Mouse (Mus musculus): ENCODE data around the gene Map3k7. TPM values are rescaled to one million over a fixed set of nuclear protein-coding genes. Genes with fewer than 3 reads are reported as not detected.

Gene Map3k7
- total RNA-seq (2021) = 10 to 100 TPM; 40.4 to 41.0 TPM
- long read RNA-seq, experiment 1, full-length matches to known transcripts = 21 of 30 reads
- long read RNA-seq, experiment 1, partial matches to known transcripts = 1 of 30 reads
- long read RNA-seq, experiment 1, other reads (novel, unspliced or antisense) = 8 of 30 reads
- long read RNA-seq, experiment 2, full-length matches to known transcripts = 58 of 72 reads
- long read RNA-seq, experiment 2, partial matches to known transcripts = 9 of 72 reads
- long read RNA-seq, experiment 2, other reads (novel, unspliced or antisense) = 5 of 72 reads

- peak; percentile 95 to 97 for DNase-seq (ENCODE audit: low spot score in 2 of 2)
Observed at GRCm38 (mm10) chr4:31963354-31964193, at the start of gene Map3k7. Map3k7 (plus strand) TSS chr4:31964097.

- no peak for DNase-seq (ENCODE audit: low spot score in 2 of 2)
Observed at GRCm38 (mm10) chr4:31915114-31915513, 48.8 kb upstream of the Map3k7 start.

GRCm38 (mm10) chr4:31918717-31919116, 45.2 kb upstream of the Map3k7 start:
- DNase-seq (ENCODE audit: low spot score in 2 of 2) = no peak

- no peak for DNase-seq (ENCODE audit: low spot score in 2 of 2)
Observed at GRCm38 (mm10) chr4:31922215-31922614, 41.7 kb upstream of the Map3k7 start.

DNA sequence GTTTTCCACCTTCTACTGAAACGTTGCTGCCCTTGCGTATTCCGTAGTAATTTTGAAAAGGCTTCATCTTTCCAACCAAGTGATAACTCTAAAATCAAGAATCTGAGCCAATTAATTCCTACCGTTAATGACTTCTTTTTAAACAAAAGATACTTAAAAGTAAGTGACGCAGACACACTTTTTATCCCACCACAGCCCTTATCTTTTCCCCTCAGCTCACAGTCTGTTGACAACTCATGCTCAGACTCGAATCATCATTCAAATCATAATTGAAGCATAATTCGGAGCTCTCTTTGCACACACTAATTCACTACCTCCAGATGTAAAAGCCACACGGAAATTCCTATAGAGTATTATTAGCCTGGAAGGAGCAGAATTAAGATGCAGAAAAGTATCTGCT, 40.5 kb upstream of the Map3k7 start:
- no peak for DNase-seq (ENCODE audit: low spot score in 2 of 2)

GRCm38 (mm10) chr4:31924301-31925185, 39.4 kb upstream of the Map3k7 start:
- DNase-seq (ENCODE audit: low spot score in 2 of 2) = no peak

GRCm38 (mm10) chr4:31933171-31933570, 30.7 kb upstream of the Map3k7 start:
- DNase-seq (ENCODE audit: low spot score in 2 of 2) = no peak

- no peak for DNase-seq (ENCODE audit: low spot score in 2 of 2)
Observed at GRCm38 (mm10) chr4:31935831-31936306, 28.0 kb upstream of the Map3k7 start.

DNA sequence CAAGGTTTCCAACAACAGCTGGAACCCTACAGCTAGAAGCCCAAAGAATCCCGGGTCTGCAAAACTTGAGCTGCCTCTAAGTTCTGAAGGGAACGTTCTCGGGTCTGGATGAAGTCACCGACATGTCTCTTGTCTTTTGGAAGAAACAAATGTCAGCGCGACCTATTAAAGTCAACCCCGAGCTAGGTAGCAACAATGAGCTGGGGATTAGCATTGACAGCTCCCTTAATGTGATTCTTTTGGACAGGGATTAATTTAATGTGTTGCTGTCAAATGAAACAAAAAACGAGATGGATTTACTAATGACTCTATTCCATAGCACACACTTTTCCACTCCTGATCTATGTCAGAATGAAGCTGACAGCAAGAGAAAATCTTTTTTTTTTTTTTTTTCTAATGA, 27.5 kb upstream of the Map3k7 start:
- no peak for DNase-seq (ENCODE audit: low spot score in 2 of 2)

DNA sequence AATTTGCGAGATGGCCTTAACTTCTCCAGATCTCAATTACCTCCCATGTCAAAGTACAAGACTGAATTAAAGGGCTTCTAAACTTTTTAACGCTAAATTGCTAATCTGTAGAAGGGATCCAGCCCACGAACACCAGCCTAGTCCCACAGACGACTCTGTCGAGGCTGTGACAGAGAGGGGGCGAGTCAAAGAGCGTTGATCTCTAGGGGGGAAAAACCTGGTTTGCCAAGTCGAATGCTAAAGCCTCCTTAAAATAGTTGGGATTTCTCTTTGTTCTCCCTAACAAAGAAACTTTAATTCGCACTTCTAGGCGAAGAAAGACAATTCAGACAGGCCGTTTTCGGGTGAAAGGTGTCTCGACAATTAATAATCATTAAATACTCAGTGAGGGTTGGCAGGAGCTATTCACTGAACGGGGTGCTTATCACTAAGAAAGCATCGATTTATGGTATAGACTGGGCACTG, 27.0 kb upstream of the Map3k7 start:
- DNase-seq (ENCODE audit: low spot score in 2 of 2) = no peak

DNA sequence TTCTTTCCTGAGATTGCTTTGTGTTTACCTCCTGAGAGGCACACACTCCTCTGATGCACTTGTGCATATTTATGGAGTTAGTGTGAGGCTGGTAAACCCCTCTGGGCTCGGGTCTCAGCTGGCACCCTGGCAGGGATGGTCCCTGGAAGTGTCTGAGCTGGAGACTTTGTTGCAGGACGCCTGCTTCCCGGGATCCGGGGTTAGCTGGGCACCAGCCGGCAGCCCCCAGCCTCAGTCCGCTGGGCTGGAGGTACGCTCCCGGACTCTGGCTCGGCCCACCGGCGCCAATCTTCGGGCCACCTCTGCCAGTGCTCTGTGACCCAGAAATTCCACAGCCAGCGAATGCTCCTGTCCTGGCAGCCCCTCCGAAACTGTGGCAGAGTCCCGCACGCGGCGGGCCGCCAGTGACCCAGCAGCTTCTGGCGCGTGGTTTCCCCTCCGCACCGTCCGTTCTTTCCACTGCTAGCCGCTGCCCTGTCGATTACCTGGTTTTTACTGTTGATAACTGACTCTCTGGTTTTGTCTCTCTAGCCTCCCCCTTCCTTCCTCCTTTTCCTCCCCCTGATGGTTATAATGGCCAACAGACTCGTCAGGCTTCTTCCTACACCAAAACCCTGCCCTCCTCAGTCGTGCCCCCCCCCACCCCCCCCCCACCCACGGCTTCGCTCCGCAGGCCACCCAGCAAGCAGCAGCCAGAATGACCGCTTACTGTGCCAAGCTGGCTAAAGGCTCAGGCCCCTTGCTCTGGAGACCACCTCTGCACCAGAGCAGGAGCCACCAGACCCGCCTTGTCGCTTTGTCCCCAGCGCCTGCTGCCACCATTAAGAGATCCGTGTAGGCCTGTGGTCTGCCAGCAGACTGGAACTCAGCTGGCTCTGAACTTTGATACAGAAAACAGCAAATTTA, 26.3 kb upstream of the Map3k7 start:
- no peak for DNase-seq (ENCODE audit: low spot score in 2 of 2)

GRCm38 (mm10) chr4:31938416-31939106, 25.3 kb upstream of the Map3k7 start:
- no peak for DNase-seq (ENCODE audit: low spot score in 2 of 2)

DNA sequence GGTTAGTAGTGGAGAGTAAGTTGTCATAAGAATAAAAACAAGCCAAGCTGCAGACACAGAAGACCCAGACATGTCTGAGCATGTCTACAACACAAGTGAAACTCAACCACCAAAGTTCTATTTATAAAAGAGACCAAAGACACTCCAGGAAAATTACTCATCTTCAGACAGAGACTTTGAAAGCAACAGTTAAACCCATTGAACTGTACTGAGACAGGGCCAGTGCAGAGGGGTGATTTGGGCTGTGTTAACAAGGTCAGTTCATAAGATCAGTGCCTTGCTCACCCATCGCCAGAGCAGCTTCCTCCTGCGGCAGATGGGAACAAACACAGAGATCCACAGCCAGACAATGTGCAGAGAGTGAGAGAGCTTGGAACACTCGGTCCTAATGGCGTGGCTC, 22.3 kb upstream of the Map3k7 start:
- no peak for DNase-seq (ENCODE audit: low spot score in 2 of 2)

DNA sequence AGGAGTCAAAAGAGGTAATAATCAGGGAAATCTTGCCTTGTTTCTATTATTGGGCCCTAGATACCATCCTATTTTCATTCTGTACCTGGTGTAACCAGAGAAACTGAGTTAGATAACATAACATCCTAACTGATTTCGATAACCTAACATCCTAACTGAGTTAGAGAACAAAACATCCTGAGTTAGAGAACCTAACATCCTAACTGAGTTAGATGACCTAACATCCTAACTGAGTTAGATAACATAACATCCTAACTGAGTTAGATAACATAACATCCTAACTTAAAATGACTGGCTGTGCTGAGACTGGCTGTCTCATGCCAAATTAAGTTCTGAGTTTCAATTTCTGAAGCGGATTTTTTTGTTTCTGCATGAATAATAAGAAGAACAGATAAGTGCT, 20.9 kb upstream of the Map3k7 start:
- no peak for DNase-seq (ENCODE audit: low spot score in 2 of 2)

DNA sequence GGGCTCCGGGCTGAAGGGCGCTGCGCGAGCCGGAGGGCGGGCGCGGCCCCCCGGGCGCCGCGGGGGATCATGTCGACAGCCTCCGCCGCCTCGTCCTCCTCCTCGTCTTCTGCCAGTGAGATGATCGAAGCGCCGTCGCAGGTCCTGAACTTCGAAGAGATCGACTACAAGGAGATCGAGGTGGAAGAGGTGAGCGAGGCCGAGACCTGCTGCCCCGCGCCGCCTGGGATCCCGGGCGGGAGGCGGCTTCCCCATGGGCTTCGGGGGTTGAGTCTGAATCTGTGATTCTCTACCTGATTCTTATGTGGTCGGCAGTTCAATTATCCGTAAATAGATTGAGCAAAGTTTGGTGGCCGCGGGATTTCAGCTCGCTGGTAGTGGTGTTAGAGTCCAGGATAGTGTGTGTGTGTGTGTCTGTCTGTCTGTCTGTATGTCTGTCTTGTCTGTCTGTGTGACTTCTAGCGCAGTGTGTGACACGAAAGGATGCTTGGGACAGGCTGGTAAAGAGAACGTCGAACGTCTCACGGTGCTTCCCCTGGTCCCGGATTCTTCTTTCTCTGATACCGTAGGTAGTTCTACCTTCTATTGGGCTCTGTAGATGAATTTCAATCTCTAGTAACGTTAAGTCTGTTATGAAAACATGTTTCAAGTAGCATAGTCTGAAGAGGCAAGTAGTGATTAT, 438 bp downstream of the Map3k7 start:
- DNase-seq (ENCODE audit: low spot score in 2 of 2) = no peak

- DNase-seq (ENCODE audit: low spot score in 2 of 2) = no peak
Observed at GRCm38 (mm10) chr4:31965208-31965607, 1.3 kb downstream of the Map3k7 start.

- DNase-seq (ENCODE audit: low spot score in 2 of 2) = no peak
Observed at GRCm38 (mm10) chr4:31971437-31971836, 7.5 kb downstream of the Map3k7 start.

GRCm38 (mm10) chr4:31972181-31972580, 8.3 kb downstream of the Map3k7 start:
- DNase-seq (ENCODE audit: low spot score in 2 of 2) = no peak
